Mouse (Mus musculus) thymus, adult 18-20 months (tissue): ENCODE data around the gene Dpf3.

Source experiments
- DNase-seq, 2 experiments: peaks; one replicate each; pipeline ENCODE4 v3.0.0; 2022; ENCODE audit warnings: mixed read lengths in 2 of 2

Dpf3 gene

GRCm38 (mm10) chr12:83466508-83467430 lies 20.7 kb downstream of the Dpf3 start:
- no peak for DNase-seq

- DNase-seq, result no peak
Observed at GRCm38 (mm10) chr12:83466053-83466452, 21.5 kb downstream of the Dpf3 start.

GRCm38 (mm10) chr12:83460272-83460671 lies 27.2 kb downstream of the Dpf3 start:
- DNase-seq, result no peak

- DNase-seq, result no peak
Observed at GRCm38 (mm10) chr12:83454697-83455321, 32.7 kb downstream of the Dpf3 start.

GRCm38 (mm10) chr12:83451850-83452249 lies 35.7 kb downstream of the Dpf3 start:
- no peak for DNase-seq

- DNase-seq, result no peak
Observed at GRCm38 (mm10) chr12:83450471-83450870, 37.0 kb downstream of the Dpf3 start.

- no peak for DNase-seq
Observed at GRCm38 (mm10) chr12:83449202-83449601, 38.3 kb downstream of the Dpf3 start.

- no peak for DNase-seq
Observed at GRCm38 (mm10) chr12:83445587-83445986, 41.9 kb downstream of the Dpf3 start.

GRCm38 (mm10) chr12:83444448-83444847 lies 43.1 kb downstream of the Dpf3 start:
- no peak for DNase-seq

GRCm38 (mm10) chr12:83438002-83438401 lies 49.5 kb downstream of the Dpf3 start:
- DNase-seq, result no peak

- no peak for DNase-seq
Observed at GRCm38 (mm10) chr12:83433987-83434698, 53.4 kb downstream of the Dpf3 start.

GRCm38 (mm10) chr12:83433436-83433835 lies 54.1 kb downstream of the Dpf3 start:
- DNase-seq, result no peak

- no peak for DNase-seq
Observed at GRCm38 (mm10) chr12:83430207-83430606, 57.3 kb downstream of the Dpf3 start.

- no peak for DNase-seq
Observed at GRCm38 (mm10) chr12:83428016-83428415, 59.5 kb downstream of the Dpf3 start.

GRCm38 (mm10) chr12:83427601-83428000 lies 59.9 kb downstream of the Dpf3 start:
- no peak for DNase-seq

- DNase-seq, result no peak
Observed at GRCm38 (mm10) chr12:83426326-83426725, 61.2 kb downstream of the Dpf3 start.

GRCm38 (mm10) chr12:83425736-83426135 lies 61.8 kb downstream of the Dpf3 start:
- no peak for DNase-seq

GRCm38 (mm10) chr12:83424720-83425444 lies 62.6 kb downstream of the Dpf3 start:
- DNase-seq, result no peak

- no peak for DNase-seq
Observed at GRCm38 (mm10) chr12:83424086-83424719, 63.3 kb downstream of the Dpf3 start.

- no peak for DNase-seq
Observed at GRCm38 (mm10) chr12:83420346-83420745, 67.2 kb downstream of the Dpf3 start.

GRCm38 (mm10) chr12:83415207-83415606 lies 72.3 kb downstream of the Dpf3 start:
- no peak for DNase-seq

GRCm38 (mm10) chr12:83413684-83414083 lies 73.8 kb downstream of the Dpf3 start:
- no peak for DNase-seq
